Mouse (Mus musculus): ENCODE data around the gene Tmem81. TPM values are rescaled to one million over a fixed set of nuclear protein-coding genes. Genes with fewer than 3 reads are reported as not detected.

The Tmem81 gene
- polyA plus RNA-seq, 1 experiment from 2014 or later = 1.3 TPM

DNA sequence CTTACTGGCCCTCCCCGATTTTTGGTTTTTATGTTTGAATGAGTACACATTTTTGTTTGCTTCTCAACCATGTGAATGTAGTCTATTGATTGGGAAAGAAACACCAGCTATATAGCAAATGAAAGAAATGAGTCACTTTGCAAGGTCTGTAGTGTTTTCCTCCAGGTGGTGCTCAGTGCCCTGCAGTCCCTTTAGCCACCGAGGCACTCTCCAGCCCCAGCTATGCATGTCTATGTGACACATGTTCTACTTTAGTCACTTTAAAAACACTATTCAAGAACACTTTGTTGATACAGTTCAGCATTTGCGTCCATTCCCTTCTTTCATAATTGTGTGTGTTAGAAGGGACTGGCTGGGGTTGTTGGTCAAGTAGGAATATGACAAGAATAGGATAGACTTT, 22.8 kb upstream of the Tmem81 start:
- H3K4me1 ChIP-seq (replicated peaks) = peaks cover 16% of the 10 kb centered on the region
- no peak overlapping the region for H3K9ac ChIP-seq (replicated peaks)
- H3K9me3 ChIP-seq = no peaks in the 10 kb centered on the region
- H3K27me3 ChIP-seq = no peaks in the 10 kb centered on the region
- H3K27ac ChIP-seq = no peak overlapping the region
- H3K4me3 ChIP-seq (replicated peaks) = no peak overlapping the region
- peaks cover 19% of the 10 kb centered on the region for H3K36me3 ChIP-seq
- WGBS = 91% methylated on average over 3 of the region's 3 CpGs
- no peak overlapping the region for H3K4me2 ChIP-seq (replicated peaks)
- no peak for ATAC-seq

DNA sequence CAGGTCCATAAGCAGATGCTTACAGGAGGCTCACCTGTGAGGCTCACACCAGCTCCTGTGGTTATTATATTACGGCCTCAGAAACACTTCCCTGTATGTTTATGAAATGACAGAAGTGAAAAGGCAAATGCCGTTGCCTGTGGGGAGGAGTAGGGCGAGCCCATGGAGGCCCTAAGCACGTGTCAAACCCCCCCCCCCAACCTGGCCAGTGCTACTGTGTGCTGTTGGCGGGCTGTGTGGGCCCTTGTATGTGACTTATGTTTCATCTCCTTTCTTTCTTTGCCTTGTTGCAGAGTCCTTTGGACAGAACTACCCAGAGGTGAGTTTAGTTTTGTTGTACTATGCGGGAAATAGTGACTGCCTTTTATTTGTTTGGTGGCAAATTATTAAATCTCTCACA, 22.3 kb upstream of the Tmem81 start:
- 92% methylated on average over 6 of the region's 6 CpGs for WGBS
- H3K27ac ChIP-seq = no peak overlapping the region
- no peaks in the 10 kb centered on the region for H3K9me3 ChIP-seq
- H3K4me3 ChIP-seq (replicated peaks) = no peak overlapping the region
- no peak overlapping the region for H3K9ac ChIP-seq (replicated peaks)
- no peaks in the 10 kb centered on the region for H3K27me3 ChIP-seq
- peaks cover 11% of the 10 kb centered on the region for H3K4me1 ChIP-seq (replicated peaks)
- no peak overlapping the region for H3K4me2 ChIP-seq (replicated peaks)
- ATAC-seq = no peak
- peaks cover 24% of the 10 kb centered on the region for H3K36me3 ChIP-seq

DNA sequence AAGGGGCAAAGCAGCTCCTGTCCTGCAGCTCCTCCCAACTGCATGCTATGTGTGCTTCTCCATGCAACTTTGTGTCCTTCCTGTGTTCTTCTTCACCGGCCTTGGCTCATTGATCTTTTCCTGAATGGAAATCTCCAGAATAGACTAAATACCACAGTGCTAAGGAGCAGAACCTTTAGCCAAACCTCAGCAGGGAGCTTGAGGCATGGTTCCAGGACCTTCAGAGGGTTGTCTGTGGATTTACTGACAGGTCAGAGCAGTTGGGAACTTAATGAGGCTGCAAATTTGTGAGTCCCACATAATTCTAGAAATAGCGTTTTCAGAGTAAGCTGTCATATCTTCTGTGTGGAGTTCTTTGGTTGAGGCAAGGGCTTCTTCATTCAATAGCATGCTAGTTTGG, 5.5 kb upstream of the Tmem81 start:
- Histone ChIP-seq H3K4me1 (replicated peaks) (no peaks in the 10 kb centered on the region), H3K4me2 (replicated peaks) (no peak overlapping the region), H3K36me3 (peaks cover 85% of the 10 kb centered on the region), H3K9ac (replicated peaks) (no peak overlapping the region), H3K9me3 (no peaks in the 10 kb centered on the region), H3K27me3 (no peaks in the 10 kb centered on the region), H3K4me3 (replicated peaks) (no peak overlapping the region), H3K27ac (no peak overlapping the region)
- 89% methylated on average over 2 of the region's 2 CpGs for WGBS
- no peak for ATAC-seq

DNA sequence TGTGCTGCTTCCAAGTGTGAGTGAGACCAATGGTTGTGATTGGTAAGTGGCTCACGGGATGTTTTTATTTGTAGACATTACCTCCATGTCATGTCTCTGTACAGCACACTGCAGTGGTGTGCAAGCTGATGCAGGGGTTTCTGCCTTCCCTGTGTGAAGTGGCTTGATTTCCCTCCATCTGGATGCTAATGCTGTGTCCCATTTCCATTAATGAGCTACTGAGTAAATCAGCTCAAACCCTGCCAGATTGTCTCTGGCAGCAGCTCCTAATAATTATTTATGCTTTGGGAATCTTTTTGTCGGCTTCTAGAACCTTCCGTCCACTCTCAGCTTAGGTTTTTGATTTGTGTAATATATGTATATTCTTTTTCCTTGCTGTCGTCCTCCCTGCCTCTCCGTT, 875 bp upstream of the Tmem81 start:
- Histone ChIP-seq H3K4me2 (replicated peaks) (no peak overlapping the region), H3K4me1 (replicated peaks) (peaks cover 6% of the 10 kb centered on the region), H3K27ac (no peak overlapping the region), H3K27me3 (no peaks in the 10 kb centered on the region), H3K4me3 (replicated peaks) (no peak overlapping the region), H3K36me3 (peaks cover 71% of the 10 kb centered on the region), H3K9ac (replicated peaks) (no peak overlapping the region), H3K9me3 (no peaks in the 10 kb centered on the region)
- WGBS = 86% methylated on average over 5 of the region's 5 CpGs
- ATAC-seq = no peak

DNA sequence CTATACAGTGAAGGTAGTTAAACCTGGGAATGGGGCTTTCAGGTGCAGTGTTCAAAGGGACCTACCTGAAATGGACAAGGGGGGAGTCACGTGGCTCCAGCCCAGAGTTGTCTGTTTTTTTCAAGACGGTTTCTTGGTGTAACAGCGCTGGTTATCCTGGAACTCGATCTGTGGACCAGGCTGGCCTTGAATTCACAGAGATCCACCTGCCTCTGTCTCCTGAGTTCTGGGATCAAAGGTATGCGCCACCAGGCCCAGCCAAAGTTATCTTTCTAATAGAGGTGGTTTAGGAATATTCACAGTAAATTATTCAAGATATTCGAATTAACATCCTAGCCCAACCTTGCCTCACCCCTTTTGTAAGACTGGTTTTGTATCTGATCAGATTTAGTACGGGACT, 626 bp downstream of the Tmem81 start:
- Histone ChIP-seq H3K4me1 (replicated peaks) (peaks cover 16% of the 10 kb centered on the region), H3K4me2 (replicated peaks) (no peak overlapping the region), H3K36me3 (peaks cover 57% of the 10 kb centered on the region), H3K27me3 (no peaks in the 10 kb centered on the region), H3K9ac (replicated peaks) (no peak overlapping the region), H3K4me3 (replicated peaks) (no peak overlapping the region), H3K27ac (no peak overlapping the region), H3K9me3 (no peaks in the 10 kb centered on the region)
- no peak for ATAC-seq
- WGBS = 93% methylated on average over 7 of the region's 7 CpGs

DNA sequence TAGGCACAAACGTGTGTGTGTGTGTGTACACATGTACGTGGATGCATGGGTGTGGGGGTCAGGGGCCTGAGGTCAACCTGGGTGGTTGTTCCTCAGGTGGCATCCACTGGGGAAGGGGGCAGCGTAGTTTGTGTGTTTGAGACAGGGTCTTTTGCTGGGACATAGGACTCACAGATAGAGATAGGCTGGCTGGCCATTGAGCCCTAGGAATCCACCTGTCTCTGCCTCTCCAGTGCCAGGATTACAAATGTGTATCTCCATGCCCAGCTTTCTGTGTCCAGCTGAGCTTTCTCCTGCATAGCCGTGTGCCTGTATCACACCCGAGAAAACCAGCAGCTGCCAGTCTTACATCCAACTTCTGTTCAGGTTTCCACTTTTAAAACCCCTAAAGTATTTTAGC, 3.7 kb downstream of the Tmem81 start:
- no peak overlapping the region for H3K4me3 ChIP-seq (replicated peaks)
- H3K36me3 ChIP-seq = peaks cover 38% of the 10 kb centered on the region
- peaks cover 23% of the 10 kb centered on the region for H3K4me1 ChIP-seq (replicated peaks)
- H3K27me3 ChIP-seq = no peaks in the 10 kb centered on the region
- no peaks in the 10 kb centered on the region for H3K9me3 ChIP-seq
- H3K4me2 ChIP-seq (replicated peaks) = no peak overlapping the region
- ATAC-seq = no peak
- 86% methylated on average over 5 of the region's 5 CpGs for WGBS
- H3K9ac ChIP-seq (replicated peaks) = no peak overlapping the region
- peak overlapping the region; percentile 32; the same call in 1 of the 2 replicates for H3K27ac ChIP-seq

DNA sequence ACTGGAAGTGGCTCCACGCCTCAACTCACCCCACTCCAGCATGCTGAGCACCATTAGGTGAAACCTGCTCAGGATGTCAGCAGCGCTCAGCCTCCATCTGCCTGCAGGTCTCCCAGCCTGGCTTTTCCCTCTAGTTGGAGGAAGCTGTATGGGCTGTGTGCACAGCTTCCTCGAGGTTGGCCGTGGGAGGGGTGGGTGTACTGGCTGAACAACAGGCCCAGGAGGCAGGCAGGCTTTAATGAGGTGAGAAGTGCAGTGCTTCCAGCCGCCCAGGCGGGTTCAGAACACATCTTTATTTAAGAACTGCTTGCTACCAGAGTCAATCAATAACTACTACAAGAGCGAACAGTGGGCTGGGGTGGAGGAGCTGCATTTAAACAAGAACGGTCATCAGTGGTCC, 5.5 kb downstream of the Tmem81 start:
- Histone ChIP-seq H3K4me2 (replicated peaks) (no peak overlapping the region), H3K27me3 (no peaks in the 10 kb centered on the region), H3K4me3 (replicated peaks) (no peak overlapping the region), H3K9ac (replicated peaks) (0 out of 2 replicates have a peak overlapping the region, but pooled peaks have one; percentile 23), H3K36me3 (peaks cover 42% of the 10 kb centered on the region), H3K4me1 (replicated peaks) (peaks cover 23% of the 10 kb centered on the region), H3K9me3 (no peaks in the 10 kb centered on the region), H3K27ac (peak overlapping the region; percentile 62)
- WGBS = 56% methylated on average over 8 of the region's 8 CpGs
- ATAC-seq = peak; percentile 75

DNA sequence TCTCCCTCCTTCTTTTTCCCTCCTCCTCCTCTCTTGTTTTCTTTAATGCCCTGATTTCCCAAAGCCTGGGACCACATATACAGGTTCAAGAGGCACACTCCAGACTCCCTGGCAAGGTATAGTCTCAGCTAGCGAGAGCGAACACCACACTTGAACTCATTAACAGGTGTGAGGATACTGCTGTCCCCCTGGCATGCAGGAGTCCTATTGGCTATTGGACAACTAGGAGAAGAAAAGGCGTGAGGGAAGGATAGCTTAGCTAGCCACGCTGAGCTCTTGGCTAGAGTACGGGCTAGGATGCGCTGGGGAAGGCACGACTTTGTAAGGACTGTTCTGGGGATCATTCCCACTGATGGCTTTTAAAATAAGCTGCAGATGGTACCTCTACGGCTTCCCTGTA, 6.1 kb downstream of the Tmem81 start:
- no peak overlapping the region for H3K4me3 ChIP-seq (replicated peaks)
- H3K4me1 ChIP-seq (replicated peaks) = peaks cover 23% of the 10 kb centered on the region
- H3K27ac ChIP-seq = no peak overlapping the region; the same call in 1 of the 2 replicates
- WGBS = 76% methylated on average over 8 of the region's 8 CpGs
- H3K27me3 ChIP-seq = no peaks in the 10 kb centered on the region
- ATAC-seq = no peak
- H3K36me3 ChIP-seq = peaks cover 42% of the 10 kb centered on the region
- H3K9ac ChIP-seq (replicated peaks) = peak overlapping the region; percentile 20; the same call in 1 of the 2 replicates
- no peak overlapping the region for H3K4me2 ChIP-seq (replicated peaks)
- no peaks in the 10 kb centered on the region for H3K9me3 ChIP-seq

DNA sequence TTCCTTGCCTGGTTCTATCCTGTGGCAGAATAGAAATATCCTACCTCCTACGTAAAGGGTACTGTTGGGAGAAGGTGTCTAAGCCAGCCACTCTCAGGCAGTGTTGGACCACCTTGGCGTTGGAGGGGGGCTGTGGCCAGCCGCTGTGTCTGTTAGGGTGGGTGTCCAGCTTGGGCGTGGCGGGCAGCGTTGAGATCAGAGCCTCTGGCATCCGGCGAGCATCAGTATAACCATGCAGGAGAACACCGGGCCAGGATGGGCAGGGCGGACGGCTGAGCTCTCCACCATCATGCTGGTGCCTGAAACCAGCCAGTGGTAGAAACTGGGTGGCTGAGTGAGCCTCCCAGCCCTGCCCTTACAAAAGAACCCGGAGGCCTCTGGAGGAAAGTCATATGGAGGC, 9.3 kb downstream of the Tmem81 start:
- peaks cover 56% of the 10 kb centered on the region for H3K36me3 ChIP-seq
- 0 out of 2 replicates have a peak overlapping the region, but pooled peaks have one; percentile 10 for H3K27ac ChIP-seq
- no peak overlapping the region for H3K9ac ChIP-seq (replicated peaks)
- no peak overlapping the region for H3K4me3 ChIP-seq (replicated peaks)
- H3K27me3 ChIP-seq = no peaks in the 10 kb centered on the region
- H3K9me3 ChIP-seq = no peaks in the 10 kb centered on the region
- peaks cover 16% of the 10 kb centered on the region; the same call in 1 of the 2 replicates for H3K4me1 ChIP-seq (replicated peaks)
- H3K4me2 ChIP-seq (replicated peaks) = no peak overlapping the region
- no peak for ATAC-seq
- WGBS = 92% methylated on average over 12 of the region's 12 CpGs

DNA sequence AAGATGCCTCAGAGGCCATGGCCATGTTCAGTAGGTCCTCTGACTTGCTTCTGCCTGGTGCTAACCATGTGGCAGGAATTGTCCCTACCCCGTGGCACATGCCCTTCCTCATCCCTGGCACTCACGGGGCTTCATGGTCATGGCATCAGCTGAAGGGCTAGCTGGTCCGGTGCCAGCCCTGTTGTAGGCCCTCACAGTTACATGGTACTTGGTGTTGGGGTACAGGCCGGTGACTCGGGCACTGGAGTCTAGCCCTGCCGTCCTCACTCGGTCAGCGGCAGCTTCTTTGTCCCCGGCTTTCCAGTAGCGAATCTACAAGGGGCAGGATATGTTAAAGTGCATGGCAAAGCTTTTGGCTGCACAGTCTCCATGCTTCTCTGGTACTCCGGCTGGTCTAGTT, 10.7 kb downstream of the Tmem81 start:
- peaks cover 63% of the 10 kb centered on the region for H3K36me3 ChIP-seq
- ATAC-seq = no peak
- WGBS = 92% methylated on average over 11 of the region's 11 CpGs

DNA sequence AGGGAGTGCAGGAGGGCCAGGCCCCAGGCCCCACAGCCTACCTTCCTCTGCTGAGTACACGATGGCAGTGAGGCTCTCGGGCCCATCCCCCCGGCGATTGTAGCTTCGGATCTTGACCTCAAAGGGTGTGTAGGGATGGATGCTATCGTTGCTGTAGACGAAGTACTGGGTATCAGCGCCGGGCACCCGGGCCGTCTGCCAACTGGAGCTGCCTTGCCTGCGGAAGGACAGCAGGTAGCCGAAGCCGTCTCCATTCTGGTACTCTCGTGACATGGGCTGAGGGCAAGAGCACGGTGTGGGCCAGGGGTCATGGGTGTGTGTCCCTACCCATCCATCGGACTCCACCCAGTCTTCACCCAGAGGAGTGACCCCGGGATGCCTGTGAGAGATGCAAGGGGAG, 12.6 kb downstream of the Tmem81 start:
- Histone ChIP-seq H3K4me2 (replicated peaks) (no peak overlapping the region), H3K9ac (replicated peaks) (no peak overlapping the region), H3K4me1 (replicated peaks) (peaks cover 8% of the 10 kb centered on the region; the same call in 1 of the 2 replicates), H3K4me3 (replicated peaks) (no peak overlapping the region), H3K27me3 (no peaks in the 10 kb centered on the region), H3K27ac (no peak overlapping the region), H3K36me3 (peaks cover 82% of the 10 kb centered on the region), H3K9me3 (no peaks in the 10 kb centered on the region)
- WGBS = 88% methylated on average over 18 of the region's 18 CpGs
- ATAC-seq = no peak

More for the DNA sequence above, 10.7 kb downstream of the Tmem81 start:
- no peak overlapping the region for H3K9ac ChIP-seq (replicated peaks)
- H3K27me3 ChIP-seq = no peaks in the 10 kb centered on the region
- H3K9me3 ChIP-seq = no peaks in the 10 kb centered on the region
- no peak overlapping the region for H3K4me2 ChIP-seq (replicated peaks)
- no peak overlapping the region for H3K4me3 ChIP-seq (replicated peaks)
- no peak overlapping the region for H3K27ac ChIP-seq
- peaks cover 7% of the 10 kb centered on the region; the same call in 1 of the 2 replicates for H3K4me1 ChIP-seq (replicated peaks)

DNA sequence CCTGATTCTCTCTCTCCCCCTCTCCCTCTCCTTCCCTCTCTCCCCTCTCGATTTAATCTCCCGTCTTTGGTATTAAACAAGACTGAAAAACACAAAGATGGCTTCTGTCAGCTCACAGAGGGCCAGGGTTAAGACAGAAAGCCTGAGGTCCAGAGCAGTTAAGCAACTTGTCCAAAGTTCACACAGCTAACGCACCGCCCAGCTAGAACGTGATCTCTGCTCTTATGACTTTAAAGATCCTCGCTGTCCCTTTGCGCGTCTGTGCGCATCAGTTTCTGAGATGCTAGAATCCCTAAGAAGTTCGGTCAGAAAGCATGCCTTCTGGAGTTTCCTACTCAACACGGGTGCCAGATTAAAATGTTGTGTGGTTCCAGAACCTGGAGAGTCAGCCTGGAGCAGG, 13.7 kb downstream of the Tmem81 start:
- Histone ChIP-seq H3K36me3 (peaks cover 79% of the 10 kb centered on the region), H3K9me3 (no peaks in the 10 kb centered on the region), H3K27ac (no peak overlapping the region), H3K9ac (replicated peaks) (no peak overlapping the region), H3K4me2 (replicated peaks) (no peak overlapping the region), H3K4me1 (replicated peaks) (peaks cover 8% of the 10 kb centered on the region; the same call in 1 of the 2 replicates), H3K27me3 (no peaks in the 10 kb centered on the region), H3K4me3 (replicated peaks) (no peak overlapping the region)
- ATAC-seq = no peak
- WGBS = 88% methylated on average over 11 of the region's 11 CpGs

DNA sequence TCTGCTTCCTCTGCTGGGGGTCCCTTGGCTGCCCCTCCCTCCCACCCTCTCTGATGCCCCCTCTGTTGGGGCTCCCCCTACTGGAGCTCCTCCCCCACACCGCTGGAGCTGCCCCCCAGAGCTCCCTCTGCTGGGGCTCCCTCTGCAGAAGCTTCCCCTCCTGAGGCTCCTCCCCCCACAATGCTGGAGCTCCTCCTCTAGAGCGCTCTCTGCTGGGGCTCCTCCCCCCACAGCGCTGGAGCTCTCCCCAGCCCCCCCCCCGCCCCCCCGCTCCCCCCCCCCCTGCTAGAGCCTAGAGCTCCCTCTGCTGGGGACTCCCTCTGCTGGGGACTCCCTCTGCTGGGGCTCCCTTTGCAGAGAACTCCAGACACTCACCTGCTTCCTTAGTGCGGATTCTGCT, 14.7 kb downstream of the Tmem81 start:
- no peak overlapping the region for H3K27ac ChIP-seq
- H3K4me1 ChIP-seq (replicated peaks) = peaks cover 8% of the 10 kb centered on the region
- H3K36me3 ChIP-seq = peaks cover 77% of the 10 kb centered on the region
- WGBS = 20% methylated on average over 4 of the region's 6 CpGs
- no peak for ATAC-seq
- no peak overlapping the region for H3K4me3 ChIP-seq (replicated peaks)
- peaks cover 4% of the 10 kb centered on the region; the same call in 1 of the 2 replicates for H3K27me3 ChIP-seq
- H3K4me2 ChIP-seq (replicated peaks) = no peak overlapping the region
- H3K9me3 ChIP-seq = no peaks in the 10 kb centered on the region
- H3K9ac ChIP-seq (replicated peaks) = no peak overlapping the region
